Mouse (Mus musculus) cerebellum, adult 9-11 months (tissue): Measurements from ENCODE around the gene Zc3hav1l.
A peak's percentile ranks its signal among the peaks of the same experiment; 100 is the strongest.

Source experiments
- DNase-seq: peaks from one replicate; pipeline ENCODE4 v3.0.0; 2022

Zc3hav1l gene

GRCm38 (mm10) chr6:38263393-38264159 lies 35.5 kb downstream of the Zc3hav1l start:
- no peak for DNase-seq

- no peak for DNase-seq
Observed at GRCm38 (mm10) chr6:38261877-38262276, 37.2 kb downstream of the Zc3hav1l start.

- DNase-seq: no peak
Observed at GRCm38 (mm10) chr6:38257506-38257905, 41.6 kb downstream of the Zc3hav1l start.

- no peak for DNase-seq
Observed at GRCm38 (mm10) chr6:38256793-38257192, 42.3 kb downstream of the Zc3hav1l start.

- no peak for DNase-seq
Observed at GRCm38 (mm10) chr6:38255794-38256193, 43.3 kb downstream of the Zc3hav1l start.

GRCm38 (mm10) chr6:38253736-38254641 lies 45.1 kb downstream of the Zc3hav1l start, which contains the start of gene D630045J12Rik:
TSS of gene D630045J12Rik (minus strand) at chr6:38254009.
- DNase-seq: peak; percentile 75

GRCm38 (mm10) chr6:38252766-38253735 lies 46.0 kb downstream of the Zc3hav1l start:
- DNase-seq: no peak

- no peak for DNase-seq
Observed at GRCm38 (mm10) chr6:38252139-38252538, 46.9 kb downstream of the Zc3hav1l start.

- peak; percentile 61 for DNase-seq
Observed at GRCm38 (mm10) chr6:38251464-38251863, 47.6 kb downstream of the Zc3hav1l start.

GRCm38 (mm10) chr6:38247362-38247761 lies 51.7 kb downstream of the Zc3hav1l start:
- DNase-seq: no peak

GRCm38 (mm10) chr6:38244806-38245205 lies 54.3 kb downstream of the Zc3hav1l start:
- no peak for DNase-seq

GRCm38 (mm10) chr6:38244167-38244566 lies 54.9 kb downstream of the Zc3hav1l start:
- no peak for DNase-seq

- no peak for DNase-seq
Observed at GRCm38 (mm10) chr6:38242833-38243232, 56.2 kb downstream of the Zc3hav1l start.

- no peak for DNase-seq
Observed at GRCm38 (mm10) chr6:38242295-38242830, 56.7 kb downstream of the Zc3hav1l start.

GRCm38 (mm10) chr6:38241508-38241907 lies 57.6 kb downstream of the Zc3hav1l start:
- no peak for DNase-seq

- no peak for DNase-seq
Observed at GRCm38 (mm10) chr6:38240618-38241017, 58.4 kb downstream of the Zc3hav1l start.

- DNase-seq: peak; percentile 43
Observed at GRCm38 (mm10) chr6:38238382-38238781, 60.7 kb downstream of the Zc3hav1l start.
